Mouse (Mus musculus): ENCODE measurements at regions not wholly inside any gene's neighbourhood (a gene's known extent, or its start where the extent isn't known, plus 50 kb on each side); places are given as distances from the start of the nearest gene placed in this dataset.

GRCm38 (mm10) chr15:25295753-25296152 is 117.8 kb downstream of the Basp1 start:
- no peak for DNase-seq (ENCODE audit: low spot score)
- no peaks in the 10 kb centered on the region for H3K36me3 ChIP-seq (ENCODE audit: control insufficient read depth, insufficient read depth, low read length)
- no peak for TF ChIP-seq POLR2A (IDR thresholded peaks at IDR 0.05; ENCODE audit: borderline replicate concordance, extremely low read depth, insufficient read depth, insufficient read length)
- no peaks in the 10 kb centered on the region for H3K9me3 ChIP-seq (ENCODE audit: control insufficient read depth, low read length)
- no peaks in the 10 kb centered on the region for H3K27me3 ChIP-seq (ENCODE audit: control insufficient read depth, insufficient read depth, low read length)
- 98% methylated on average over 6 of the region's 6 CpGs for WGBS
- H3K9ac ChIP-seq (ENCODE audit: low read depth, low read length, severe bottlenecking) = no peak overlapping the region
- no peaks in the 10 kb centered on the region for H3K4me1 ChIP-seq (ENCODE audit: control insufficient read depth, insufficient read depth, low read length)
- ATAC-seq (ENCODE audit: low FRiP score, low read depth) = no peak
- no peak overlapping the region for H3K4me2 ChIP-seq (replicated peaks; ENCODE audit: low read depth, low read length, severe bottlenecking)
- no peak overlapping the region for H3K27ac ChIP-seq (replicated peaks; ENCODE audit: low read depth, low read length)
- no peak overlapping the region for H3K4me3 ChIP-seq (replicated peaks; ENCODE audit: low read length)

GRCm38 (mm10) chr15:25291231-25291691 is 122.3 kb downstream of the Basp1 start:
- Histone ChIP-seq H3K36me3 (ENCODE audit: control insufficient read depth, insufficient read depth, low read length) (no peaks in the 10 kb centered on the region), H3K4me1 (ENCODE audit: control insufficient read depth, insufficient read depth, low read length) (no peaks in the 10 kb centered on the region), H3K9me3 (ENCODE audit: control insufficient read depth, low read length) (no peaks in the 10 kb centered on the region), H3K4me3 (replicated peaks; ENCODE audit: low read length) (no peak overlapping the region), H3K4me2 (replicated peaks; ENCODE audit: low read depth, low read length, severe bottlenecking) (no peak overlapping the region), H3K27ac (replicated peaks; ENCODE audit: low read depth, low read length) (no peak overlapping the region), H3K9ac (ENCODE audit: low read depth, low read length, severe bottlenecking) (no peak overlapping the region), H3K27me3 (ENCODE audit: control insufficient read depth, insufficient read depth, low read length) (no peaks in the 10 kb centered on the region)
- DNase-seq (ENCODE audit: low spot score) (no peak), ATAC-seq (ENCODE audit: low FRiP score, low read depth) (no peak)
- WGBS = 59% methylated on average over 10 of the region's 10 CpGs
- no peak for TF ChIP-seq POLR2A (IDR thresholded peaks at IDR 0.05; ENCODE audit: borderline replicate concordance, extremely low read depth, insufficient read depth, insufficient read length)

- ATAC-seq (ENCODE audit: low FRiP score, low read depth) = no peak
- WGBS = 62% methylated on average over 3 of the region's 3 CpGs
- peaks cover 15% of the 10 kb centered on the region; the same call in 1 of the 2 replicates for H3K4me1 ChIP-seq (ENCODE audit: control insufficient read depth, insufficient read depth, low read length)
These were observed 125.7 kb downstream of the Basp1 start for GRCm38 (mm10) chr15:25287850-25288249.

GRCm38 (mm10) chr15:25284354-25285199 is 129.0 kb downstream of the Basp1 start:
- peak; percentile 62 for DNase-seq (ENCODE audit: low spot score)
- WGBS = 7% methylated on average over 17 of the region's 17 CpGs

More at GRCm38 (mm10) chr15:25287850-25288249, 125.7 kb downstream of the Basp1 start:
- no peak for TF ChIP-seq POLR2A (IDR thresholded peaks at IDR 0.05; ENCODE audit: borderline replicate concordance, extremely low read depth, insufficient read depth, insufficient read length)
- Histone ChIP-seq H3K27me3 (ENCODE audit: control insufficient read depth, insufficient read depth, low read length) (no peaks in the 10 kb centered on the region), H3K9me3 (ENCODE audit: control insufficient read depth, low read length) (no peaks in the 10 kb centered on the region), H3K36me3 (ENCODE audit: control insufficient read depth, insufficient read depth, low read length) (no peaks in the 10 kb centered on the region), H3K27ac (replicated peaks; ENCODE audit: low read depth, low read length) (no peak overlapping the region), H3K4me2 (replicated peaks; ENCODE audit: low read depth, low read length, severe bottlenecking) (no peak overlapping the region), H3K9ac (ENCODE audit: low read depth, low read length, severe bottlenecking) (no peak overlapping the region), H3K4me3 (replicated peaks; ENCODE audit: low read length) (no peak overlapping the region)
- no peak for DNase-seq (ENCODE audit: low spot score)

GRCm38 (mm10) chr15:25283713-25284112 is 129.9 kb downstream of the Basp1 start:
- Histone ChIP-seq H3K36me3 (ENCODE audit: control insufficient read depth, insufficient read depth, low read length) (no peaks in the 10 kb centered on the region), H3K27ac (replicated peaks; ENCODE audit: low read depth, low read length) (no peak overlapping the region), H3K4me3 (replicated peaks; ENCODE audit: low read length) (no peak overlapping the region), H3K9ac (ENCODE audit: low read depth, low read length, severe bottlenecking) (no peak overlapping the region), H3K9me3 (ENCODE audit: control insufficient read depth, low read length) (no peaks in the 10 kb centered on the region), H3K4me1 (ENCODE audit: control insufficient read depth, insufficient read depth, low read length) (peaks cover 15% of the 10 kb centered on the region; the same call in 1 of the 2 replicates), H3K27me3 (ENCODE audit: control insufficient read depth, insufficient read depth, low read length) (no peaks in the 10 kb centered on the region), H3K4me2 (replicated peaks; ENCODE audit: low read depth, low read length, severe bottlenecking) (no peak overlapping the region)
- WGBS = 79% methylated on average over 2 of the region's 2 CpGs
- no peak for TF ChIP-seq POLR2A (IDR thresholded peaks at IDR 0.05; ENCODE audit: borderline replicate concordance, extremely low read depth, insufficient read depth, insufficient read length)
- DNase-seq (ENCODE audit: low spot score) (no peak), ATAC-seq (ENCODE audit: low FRiP score, low read depth) (no peak)

More at GRCm38 (mm10) chr15:25284354-25285199, 129.0 kb downstream of the Basp1 start:
- peaks cover 15% of the 10 kb centered on the region; the same call in 1 of the 2 replicates for H3K4me1 ChIP-seq (ENCODE audit: control insufficient read depth, insufficient read depth, low read length)
- peak overlapping the region; percentile 11; the same call in 1 of the 2 replicates for H3K4me2 ChIP-seq (replicated peaks; ENCODE audit: low read depth, low read length, severe bottlenecking)
- H3K36me3 ChIP-seq (ENCODE audit: control insufficient read depth, insufficient read depth, low read length) = no peaks in the 10 kb centered on the region
- no peaks in the 10 kb centered on the region for H3K27me3 ChIP-seq (ENCODE audit: control insufficient read depth, insufficient read depth, low read length)
- H3K4me3 ChIP-seq (replicated peaks; ENCODE audit: low read length) = no peak overlapping the region
- no peak overlapping the region for H3K9ac ChIP-seq (ENCODE audit: low read depth, low read length, severe bottlenecking)
- ATAC-seq (ENCODE audit: low FRiP score, low read depth) = peak; percentile 47; the same call in 1 of the 2 replicates
- no peaks in the 10 kb centered on the region for H3K9me3 ChIP-seq (ENCODE audit: control insufficient read depth, low read length)
- TF ChIP-seq POLR2A (IDR thresholded peaks at IDR 0.05; ENCODE audit: borderline replicate concordance, extremely low read depth, insufficient read depth, insufficient read length) = no peak
- H3K27ac ChIP-seq (replicated peaks; ENCODE audit: low read depth, low read length) = no peak overlapping the region
